Mouse (Mus musculus): ENCODE measurements at regions not wholly inside any gene's neighbourhood (a gene's known extent, or its start where the extent isn't known, plus 50 kb on each side); places are given as distances from the start of the nearest gene placed in this dataset.

DNA sequence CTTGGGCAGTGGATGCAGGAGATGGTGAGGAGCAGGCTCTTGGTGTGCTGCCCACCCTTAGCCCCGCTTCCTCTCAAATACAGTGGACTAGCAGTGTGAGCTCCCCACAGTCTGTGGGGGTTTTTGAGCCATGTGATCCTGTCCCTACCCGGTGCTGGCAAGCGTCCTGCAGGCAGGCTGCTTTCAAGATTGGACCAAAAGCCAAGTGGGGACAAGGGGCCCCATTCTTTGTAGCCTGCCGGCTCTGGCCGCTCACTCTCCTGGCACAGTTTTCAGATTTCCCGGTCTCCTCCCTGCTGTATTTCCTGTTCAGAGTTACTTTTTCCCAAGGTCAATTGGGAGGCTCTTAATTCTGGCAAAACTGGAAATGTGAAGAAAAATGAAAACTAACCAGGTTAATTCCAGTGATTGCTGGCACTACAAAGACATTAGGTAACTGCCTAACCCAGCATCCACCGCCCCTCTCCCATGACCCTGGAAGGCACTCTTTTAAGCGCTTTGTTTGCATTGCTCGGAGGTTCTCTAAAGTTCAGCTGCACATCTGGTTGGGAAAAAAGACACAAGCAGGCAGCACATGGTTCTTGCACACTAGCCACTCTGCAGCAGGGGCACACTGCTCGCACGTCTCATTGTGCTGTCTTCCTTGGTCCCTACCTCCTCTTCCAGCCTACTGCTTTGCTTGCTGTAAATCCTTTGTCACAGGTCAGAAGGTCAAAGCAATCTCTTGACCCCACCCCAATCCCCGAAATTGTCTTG is 105.6 kb downstream of the Rassf10 start:
- no peak for ATAC-seq (replicated peaks; ENCODE audit: poor library complexity)

DNA sequence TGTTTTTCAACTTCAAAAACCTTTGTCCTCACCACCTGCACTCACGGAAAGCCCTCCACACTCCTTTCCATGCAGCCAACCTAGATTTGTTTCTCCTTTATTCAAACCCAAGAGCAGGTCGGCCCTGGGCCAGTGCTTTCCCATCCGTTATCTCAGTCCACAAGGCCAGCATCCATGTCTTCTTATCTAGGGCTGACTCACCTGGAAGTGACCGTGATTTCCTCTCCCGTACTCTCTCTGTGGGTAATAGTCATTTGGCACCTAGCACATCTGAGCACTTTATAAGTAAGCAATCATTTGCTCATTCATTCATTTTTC is 106.2 kb downstream of the Rassf10 start:
- no peak for ATAC-seq (replicated peaks; ENCODE audit: poor library complexity)

DNA sequence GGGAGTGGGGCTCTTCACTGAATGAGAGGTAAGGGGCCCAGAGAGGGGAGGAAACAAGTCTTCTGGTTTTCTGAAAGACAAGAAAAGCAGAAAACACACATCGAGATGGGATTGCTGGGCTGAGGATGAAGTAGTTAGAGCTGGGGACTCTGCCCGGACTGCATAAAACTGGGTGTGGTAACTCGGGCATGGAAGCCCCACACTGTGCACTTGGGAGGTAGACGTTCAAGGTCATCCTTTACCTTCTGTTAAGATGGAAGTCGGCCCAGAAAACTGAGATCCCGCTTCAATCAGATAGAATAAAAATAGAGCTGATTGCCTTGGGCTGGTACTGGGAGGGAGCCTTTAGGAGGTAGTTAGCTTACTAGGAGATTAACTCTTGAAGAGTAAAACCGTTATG is 107.2 kb downstream of the Rassf10 start:
- no peak for ATAC-seq (replicated peaks; ENCODE audit: poor library complexity)

DNA sequence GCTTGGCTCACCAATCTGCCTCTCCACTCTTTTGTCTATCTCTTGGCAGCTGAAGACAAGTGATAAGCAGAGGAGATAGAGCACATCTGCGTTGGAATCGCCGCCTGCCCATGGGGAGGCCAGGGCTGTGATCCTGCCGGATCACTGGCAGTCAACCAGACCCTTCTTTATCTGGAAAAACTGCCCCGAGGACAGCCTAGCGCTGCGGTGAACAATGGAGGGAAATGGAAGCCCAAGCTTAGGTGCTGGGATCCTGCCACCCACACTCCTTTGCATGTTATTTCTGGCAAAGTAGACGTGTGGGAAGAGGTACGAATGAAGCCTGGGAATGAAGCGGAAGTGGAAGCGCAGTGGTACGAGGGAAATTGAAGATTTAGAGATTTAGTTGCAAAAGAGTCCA is 112.8 kb downstream of the Rassf10 start:
- ATAC-seq (replicated peaks; ENCODE audit: poor library complexity), result no peak

DNA sequence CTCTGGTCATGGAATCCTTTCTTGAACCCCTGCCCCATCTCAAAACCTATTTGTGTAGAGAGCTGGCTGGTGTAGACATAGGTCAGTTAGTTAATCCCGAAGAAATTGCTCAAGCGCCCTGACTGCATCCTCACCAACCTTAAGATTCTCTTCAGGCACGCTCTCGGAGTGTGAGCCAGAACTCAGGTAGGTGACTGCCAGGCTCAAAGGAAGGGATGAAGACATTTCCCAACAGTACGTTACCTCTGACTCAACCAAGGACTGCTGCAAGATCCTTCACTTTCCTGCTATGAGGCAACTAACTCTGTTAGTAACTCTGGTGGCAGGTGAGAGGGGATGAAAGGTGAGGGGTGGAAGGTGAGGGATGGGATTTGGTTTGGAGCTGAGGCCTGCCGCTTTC is 114.5 kb downstream of the Rassf10 start:
- ATAC-seq (replicated peaks; ENCODE audit: poor library complexity), result 0 out of 2 replicates have a peak, but pooled peaks have one; percentile 14

DNA sequence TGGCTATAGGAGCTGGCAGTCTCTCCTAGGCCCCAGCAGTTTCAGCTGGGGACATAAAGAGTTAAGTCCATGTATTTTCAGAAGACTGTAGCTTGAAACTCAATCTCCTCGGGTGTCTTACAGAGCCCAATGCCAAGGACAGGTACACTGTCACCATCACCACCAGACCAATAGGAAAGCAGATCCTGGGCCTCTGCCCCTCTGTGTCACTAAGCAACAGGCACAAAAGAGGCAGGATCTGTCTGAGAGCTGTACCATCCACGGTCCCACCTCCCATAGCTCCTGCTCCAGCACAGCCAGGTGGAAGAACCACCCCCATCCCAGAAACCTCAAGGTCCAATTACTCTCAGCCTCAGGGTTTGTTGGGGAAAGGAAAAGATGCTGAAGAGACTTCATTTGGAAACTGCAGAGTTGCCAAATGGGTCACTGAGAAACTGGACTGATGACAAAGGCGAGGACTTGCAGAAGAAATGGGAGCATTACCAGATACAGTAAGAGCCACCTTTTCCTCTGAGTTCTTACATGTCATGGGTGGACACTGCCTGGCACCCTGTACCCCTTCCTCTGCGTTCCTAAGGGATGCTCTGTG is 115.7 kb downstream of the Rassf10 start:
- no peak for ATAC-seq (replicated peaks; ENCODE audit: poor library complexity)

DNA sequence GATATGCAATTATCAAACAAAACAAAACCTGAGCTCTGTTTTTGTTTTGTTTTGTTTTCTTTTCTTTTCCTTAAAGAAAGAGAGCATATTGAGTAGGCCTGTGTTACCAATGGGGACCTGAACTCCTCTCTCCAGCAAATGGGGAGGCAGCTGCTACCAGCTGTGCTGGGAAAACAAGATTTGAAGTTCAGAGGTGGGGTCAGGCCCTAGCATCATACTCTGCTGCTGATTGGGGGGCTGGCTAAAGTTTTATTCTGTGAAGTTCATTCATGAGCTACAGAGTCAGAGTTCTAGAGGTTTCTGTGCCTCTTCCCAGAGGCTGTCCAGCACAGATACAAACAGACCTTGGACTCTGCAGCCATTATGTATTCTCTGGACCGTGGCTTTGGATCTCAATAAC is 117.7 kb downstream of the Rassf10 start:
- no peak for ATAC-seq (replicated peaks; ENCODE audit: poor library complexity)

DNA sequence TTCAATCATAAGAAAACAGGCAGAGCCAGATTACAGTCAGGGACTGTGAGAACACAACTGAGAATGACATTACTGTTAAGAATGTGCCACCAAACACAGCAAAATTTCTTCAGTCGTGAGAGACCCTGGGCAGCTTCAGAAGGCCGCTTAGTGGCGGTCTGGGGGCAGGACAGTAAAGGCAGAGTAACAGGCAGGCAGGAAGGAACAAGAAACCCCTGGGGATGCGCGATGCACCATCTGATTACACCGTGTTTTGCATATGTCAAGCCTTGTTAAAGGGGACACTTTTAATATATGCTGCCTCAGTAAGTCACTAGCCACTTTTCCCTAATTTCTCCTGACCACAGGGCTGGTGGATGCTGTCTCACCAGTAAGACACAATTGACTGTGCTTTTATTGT is 120.0 kb downstream of the Rassf10 start:
- no peak for ATAC-seq (replicated peaks; ENCODE audit: poor library complexity)

DNA sequence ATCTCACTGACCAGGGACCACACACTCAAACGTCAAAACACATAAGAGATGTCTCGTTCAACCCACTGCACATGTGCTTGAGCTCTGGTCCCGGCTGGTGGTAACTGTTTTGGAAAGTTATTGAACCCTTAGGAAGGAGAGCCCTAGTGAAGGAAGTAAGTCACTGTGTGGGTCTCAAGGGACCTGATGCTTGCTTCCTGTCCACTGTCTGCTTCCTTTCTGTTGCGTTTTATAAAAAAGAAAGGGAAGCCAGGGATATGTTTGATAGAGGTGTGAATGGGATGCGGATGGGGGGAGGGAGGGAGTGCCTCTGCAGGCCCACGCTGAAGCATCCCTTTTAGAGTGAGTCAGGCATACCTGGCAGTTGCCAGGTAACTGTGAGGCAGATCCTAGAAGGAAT is 121.6 kb downstream of the Rassf10 start:
- no peak for ATAC-seq (replicated peaks; ENCODE audit: poor library complexity)

DNA sequence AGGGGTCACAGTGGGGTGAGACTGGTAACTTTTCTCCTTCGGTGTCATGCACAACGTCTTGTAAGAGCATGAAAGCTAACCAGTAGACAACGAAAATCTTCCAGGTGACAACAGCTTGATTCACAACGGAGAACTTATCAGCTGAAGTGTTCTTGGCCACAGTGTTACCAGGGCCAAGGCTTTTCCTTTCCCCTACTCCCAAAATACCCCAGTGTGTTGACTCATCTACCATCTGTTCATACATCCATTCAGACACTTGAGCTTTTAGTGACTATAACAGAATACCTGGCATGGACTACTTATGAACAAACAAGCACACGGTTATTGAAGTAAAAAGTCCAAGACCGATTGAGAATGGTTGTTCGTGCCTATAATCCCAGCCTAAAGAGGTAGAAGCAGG is 122.5 kb downstream of the Rassf10 start:
- no peak for ATAC-seq (replicated peaks; ENCODE audit: poor library complexity)

DNA sequence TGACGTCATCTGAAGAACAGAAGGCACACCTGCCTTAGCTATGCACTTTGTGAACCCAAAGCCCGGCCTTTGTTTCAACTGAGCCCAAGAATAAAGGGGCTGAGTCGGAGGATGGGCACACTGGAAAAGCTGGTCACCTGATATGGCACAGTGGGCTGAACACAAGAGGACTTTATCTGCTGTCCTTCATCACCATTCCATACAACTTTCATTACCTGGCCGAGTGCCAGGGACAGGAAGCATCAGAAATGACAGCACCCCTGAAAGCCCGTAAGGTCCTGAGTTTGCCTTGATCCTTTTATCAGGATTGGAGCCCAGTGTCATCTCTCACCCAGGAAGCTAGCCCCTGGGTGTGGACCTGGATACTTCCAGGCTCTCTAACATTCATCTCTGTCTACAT is 126.1 kb upstream of the Arntl start:
- no peak for ATAC-seq (replicated peaks; ENCODE audit: poor library complexity)

DNA sequence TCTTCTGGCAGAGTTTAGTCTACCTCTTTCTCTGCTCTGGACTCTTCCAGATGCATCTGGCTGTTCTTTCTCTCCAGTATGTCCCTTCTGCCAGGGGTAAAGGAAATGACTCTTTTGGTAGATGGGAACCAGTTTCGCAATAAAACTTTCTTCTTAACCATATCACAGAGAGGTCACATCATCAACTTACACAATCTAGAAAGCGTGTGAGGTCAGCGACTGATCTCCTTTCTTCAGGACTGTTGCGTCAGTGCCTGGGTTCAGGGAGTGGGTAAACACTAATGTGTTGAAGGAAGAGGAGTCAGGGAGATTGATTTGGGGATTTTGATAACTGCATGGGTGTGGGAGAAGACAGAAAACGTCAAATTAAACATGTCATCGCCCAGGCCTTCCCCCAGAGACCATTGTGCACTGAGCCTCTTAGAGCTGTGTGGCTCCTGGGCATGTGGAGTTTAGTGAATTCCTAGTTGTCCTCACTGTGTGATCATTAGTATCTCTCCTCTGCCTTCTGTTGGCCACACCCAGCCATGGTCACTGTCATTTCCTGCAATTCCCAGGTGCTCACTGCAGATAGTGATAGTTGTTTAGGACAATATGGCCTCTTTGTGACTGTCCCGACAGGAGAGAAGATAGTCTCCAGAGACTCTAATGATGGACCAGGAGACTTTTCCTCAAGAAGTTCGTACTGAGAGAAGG is 122.2 kb upstream of the Arntl start:
- peak; percentile 92 for ATAC-seq (replicated peaks; ENCODE audit: poor library complexity)

DNA sequence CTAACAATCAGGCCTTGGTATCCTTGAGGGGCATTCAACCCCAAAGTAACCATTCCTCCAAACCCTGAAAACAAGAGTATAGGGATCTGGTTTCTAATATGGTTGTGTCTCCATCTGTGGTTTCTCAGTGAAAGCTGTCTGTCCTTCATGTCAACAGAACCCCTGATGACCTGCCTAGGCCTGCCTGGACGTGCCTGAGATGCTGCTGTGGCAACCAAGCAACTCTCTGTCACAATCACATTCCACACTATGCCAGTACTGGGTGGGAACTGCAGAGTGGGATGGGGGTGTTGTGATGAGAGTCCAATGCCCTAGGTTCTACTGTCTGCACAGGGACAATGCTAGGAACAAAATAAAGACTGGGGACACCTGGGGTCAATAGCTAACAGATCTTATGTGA is 121.1 kb upstream of the Arntl start:
- no peak for ATAC-seq (replicated peaks; ENCODE audit: poor library complexity)

DNA sequence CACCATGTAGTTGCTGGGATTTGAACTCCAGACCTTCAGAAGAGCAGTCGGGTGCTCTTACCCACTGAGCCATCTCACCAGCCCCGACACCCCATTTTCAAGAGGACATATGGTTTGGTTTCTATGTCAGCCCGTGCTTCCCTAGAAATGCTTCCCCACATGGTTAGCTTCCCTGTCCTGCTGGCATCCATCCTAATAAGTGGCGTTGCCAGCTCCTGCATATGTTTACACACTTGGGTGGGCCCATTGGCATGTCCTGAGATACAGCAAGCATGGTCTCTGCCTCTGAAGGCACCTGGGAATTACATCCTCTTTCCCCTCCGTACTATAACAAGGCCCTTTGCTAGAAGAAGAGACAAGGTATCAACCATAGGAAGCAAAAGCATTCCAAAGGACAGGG is 119.6 kb upstream of the Arntl start:
- no peak for ATAC-seq (replicated peaks; ENCODE audit: poor library complexity)

DNA sequence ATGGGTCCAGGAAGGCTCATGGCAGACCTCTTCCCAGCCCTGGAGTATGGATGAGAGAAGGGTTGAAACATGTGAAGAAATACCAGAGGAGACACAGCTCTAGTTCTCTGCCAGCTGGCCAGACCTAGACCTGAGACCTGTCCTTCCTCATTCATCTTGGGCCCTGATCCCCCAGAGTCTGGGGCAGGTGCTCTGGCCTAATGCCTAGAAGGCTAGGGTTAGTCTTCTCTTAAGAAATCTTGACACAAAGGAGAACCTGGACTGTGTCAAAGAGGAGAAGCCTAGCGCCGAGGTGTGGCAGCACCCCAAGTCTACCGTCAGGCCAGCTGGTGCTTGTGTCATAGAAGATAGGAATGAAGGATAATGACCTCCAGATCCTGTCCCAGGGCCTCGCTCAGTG is 118.2 kb upstream of the Arntl start:
- no peak for ATAC-seq (replicated peaks; ENCODE audit: poor library complexity)

DNA sequence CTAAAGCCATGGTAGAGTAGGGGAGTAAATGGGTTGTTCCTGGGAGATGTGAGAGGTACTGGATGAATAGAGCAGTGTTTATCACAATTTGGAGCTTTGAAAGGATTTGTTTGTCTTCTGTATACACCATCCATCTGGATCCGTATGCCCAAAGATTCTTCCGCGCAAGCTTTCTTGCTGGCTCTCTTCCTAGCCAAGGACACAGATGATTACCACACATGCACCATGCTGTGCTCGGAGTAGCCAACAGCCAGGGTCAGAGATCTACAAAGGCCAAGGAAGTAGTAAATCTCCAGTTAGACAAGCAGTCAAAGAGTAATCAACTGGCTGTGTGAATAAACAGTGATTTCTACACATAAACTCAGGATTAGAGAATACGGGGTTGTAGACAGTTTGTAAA is 113.3 kb upstream of the Arntl start:
- ATAC-seq (replicated peaks; ENCODE audit: poor library complexity), result no peak

DNA sequence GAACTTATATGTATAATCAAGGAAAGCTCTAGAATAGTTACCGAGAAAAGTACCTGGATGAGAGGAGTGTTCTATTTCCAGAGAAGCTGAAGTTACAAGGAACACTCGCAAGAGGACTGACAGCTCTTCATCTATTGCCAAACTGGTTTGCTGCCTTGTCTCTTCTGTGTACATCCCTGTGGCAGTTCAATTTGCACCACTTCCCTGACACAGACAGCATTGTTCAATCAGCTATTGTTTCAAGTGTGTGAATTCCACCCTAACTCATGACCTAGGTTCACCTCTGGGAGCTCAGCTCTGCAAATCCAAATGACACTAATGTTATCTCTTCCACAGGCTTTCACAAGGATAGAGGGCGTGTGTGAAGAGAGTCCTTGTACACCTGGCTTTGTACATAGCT is 112.2 kb upstream of the Arntl start:
- ATAC-seq (replicated peaks; ENCODE audit: poor library complexity), result no peak

DNA sequence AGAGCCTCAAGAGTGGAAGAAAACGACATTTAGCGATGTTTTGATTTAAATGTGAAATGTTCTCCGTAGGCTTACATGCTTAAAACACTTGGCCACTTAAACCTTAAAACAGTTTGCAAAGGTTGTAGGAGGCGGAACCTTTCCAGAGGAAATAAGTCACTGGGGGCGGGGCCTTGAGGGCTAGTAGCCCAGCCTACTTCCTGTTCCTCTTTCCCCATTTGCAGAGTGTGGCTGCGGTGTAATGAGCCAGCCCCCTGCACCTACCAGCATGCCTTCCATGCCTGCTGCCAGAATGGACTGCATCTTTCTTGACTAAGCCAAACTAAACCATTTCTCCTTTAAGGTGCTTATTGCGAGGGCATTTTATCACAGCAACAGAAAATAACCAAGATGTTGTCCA is 103.0 kb upstream of the Arntl start:
- ATAC-seq (replicated peaks; ENCODE audit: poor library complexity), result peak; percentile 98

DNA sequence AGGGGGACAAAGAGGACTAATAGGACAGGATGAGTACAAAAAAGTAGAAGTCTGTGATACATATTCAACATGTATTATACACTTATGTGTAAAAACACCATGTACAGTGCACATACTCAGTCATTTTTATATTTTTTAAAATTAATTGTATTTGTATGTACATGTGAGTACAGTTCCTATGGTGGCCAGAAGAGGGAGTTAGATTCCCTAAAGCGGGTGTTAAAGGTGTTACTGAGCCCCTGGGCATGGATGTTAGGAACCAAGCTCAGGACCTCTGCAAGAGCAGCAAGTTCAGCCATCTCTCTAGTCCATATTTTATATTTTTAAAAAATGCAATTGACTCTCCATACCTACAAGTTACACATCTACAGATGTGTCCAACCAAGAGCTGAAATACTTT is 101.9 kb upstream of the Arntl start:
- ATAC-seq (replicated peaks; ENCODE audit: poor library complexity), result no peak

DNA sequence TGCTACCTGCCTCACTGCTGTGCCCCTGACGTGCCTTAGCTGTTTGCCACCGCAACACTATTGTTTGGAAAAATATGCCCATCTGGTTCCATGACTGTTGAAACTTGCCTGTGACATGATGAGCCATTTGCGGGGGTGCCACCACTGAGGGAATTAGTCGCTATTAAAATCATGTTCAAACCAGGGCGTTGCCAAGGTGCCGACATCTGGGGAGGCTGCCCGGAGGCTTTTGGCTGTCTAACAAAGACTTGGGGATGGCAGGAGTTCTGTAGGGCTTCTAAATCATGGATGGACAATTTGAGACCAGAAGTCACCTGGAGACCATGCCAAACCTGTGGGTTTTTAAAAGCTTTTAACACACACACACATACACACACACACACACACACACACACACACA is 100.5 kb upstream of the Arntl start:
- ATAC-seq (replicated peaks; ENCODE audit: poor library complexity), result no peak

DNA sequence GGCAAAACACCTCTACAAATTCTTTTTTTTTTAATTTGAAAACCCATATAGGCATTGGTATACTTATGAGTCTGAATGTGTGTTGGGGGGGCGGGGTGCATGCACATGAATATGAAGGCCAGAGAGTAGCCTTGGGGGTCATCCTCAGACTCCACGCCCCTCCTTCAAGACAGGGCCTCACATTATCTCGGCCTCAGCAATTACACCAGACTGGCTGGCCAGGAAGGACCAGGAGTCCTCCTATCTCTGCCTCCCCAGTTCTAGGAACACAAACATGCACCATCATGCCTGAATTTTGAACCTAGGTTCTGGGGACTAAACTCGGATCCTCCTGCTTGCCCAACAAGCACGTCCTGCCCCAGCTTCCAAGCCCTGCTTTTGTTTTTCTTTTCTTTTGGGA is 99.3 kb upstream of the Arntl start:
- ATAC-seq (replicated peaks; ENCODE audit: poor library complexity), result no peak

DNA sequence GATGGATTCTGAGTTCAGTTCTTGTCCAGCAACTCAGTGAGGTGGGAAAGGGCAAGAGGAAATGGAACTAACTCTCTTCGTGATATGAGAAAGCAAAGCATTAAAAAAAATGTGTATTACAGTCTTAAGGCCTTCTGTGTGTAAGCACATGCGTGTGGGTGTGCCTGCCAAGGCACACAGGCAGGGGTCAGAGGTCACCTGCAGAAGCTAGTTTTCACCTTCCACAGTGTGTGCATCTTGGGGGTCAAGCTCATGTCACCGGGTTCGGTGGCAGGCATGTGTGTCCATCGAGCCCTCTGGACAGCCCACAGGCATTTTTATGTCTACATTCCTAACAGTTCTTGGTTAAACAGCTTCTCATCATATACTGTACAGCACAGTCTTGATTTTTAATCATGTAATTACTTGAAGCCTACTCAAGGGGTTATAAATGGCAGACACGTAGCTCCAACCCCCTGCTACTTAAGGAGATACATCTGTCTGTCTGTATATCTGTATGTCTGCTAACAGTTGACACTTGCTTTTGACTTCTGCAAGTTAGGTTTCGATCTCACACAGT is 98.7 kb upstream of the Arntl start:
- no peak for ATAC-seq (replicated peaks; ENCODE audit: poor library complexity)
